Mouse (Mus musculus): Measurements from ENCODE around the gene Ier5. TPM values are rescaled to one million over a fixed set of nuclear protein-coding genes. Genes with fewer than 3 reads are reported as not detected.

Ier5 gene
- polyA plus RNA-seq, 1 experiment from 2014 or later: 9.4 TPM

- Histone ChIP-seq H3K4me2 (replicated peaks) (peak overlapping the region; percentile 86), H3K27ac (peak overlapping the region; percentile 88), H3K36me3 (0 out of 2 replicates have a peak, but pooled peaks cover 3% of the 10 kb centered on the region), H3K9me3 (no peaks in the 10 kb centered on the region), H3K27me3 (no peaks in the 10 kb centered on the region), H3K9ac (replicated peaks) (peak overlapping the region; percentile 100), H3K4me1 (replicated peaks) (peaks cover 39% of the 10 kb centered on the region), H3K4me3 (replicated peaks) (peak overlapping the region; percentile 98)
- 0 out of 2 replicates have a peak, but pooled peaks have one; percentile 9 for ATAC-seq
- WGBS: under 1% methylated on average over 33 of the region's 33 CpGs
Measured at GRCm38 (mm10) chr1:155097931-155098485, 1.4 kb downstream of the Ier5 start.

GRCm38 (mm10) chr1:155097354-155097753 is 2.1 kb downstream of the Ier5 start:
- peaks cover 46% of the 10 kb centered on the region for H3K4me1 ChIP-seq (replicated peaks)
- peak overlapping the region; percentile 98 for H3K4me3 ChIP-seq (replicated peaks)
- 28% methylated on average over 6 of the region's 6 CpGs for WGBS
- H3K27ac ChIP-seq: no peak overlapping the region
- no peaks in the 10 kb centered on the region for H3K27me3 ChIP-seq
- H3K4me2 ChIP-seq (replicated peaks): peak overlapping the region; percentile 86
- H3K9ac ChIP-seq (replicated peaks): peak overlapping the region; percentile 100
- no peak for ATAC-seq
- H3K9me3 ChIP-seq: no peaks in the 10 kb centered on the region
- 0 out of 2 replicates have a peak, but pooled peaks cover 3% of the 10 kb centered on the region for H3K36me3 ChIP-seq

GRCm38 (mm10) chr1:155096620-155097261 is 2.7 kb downstream of the Ier5 start:
- ATAC-seq: no peak
- WGBS: 84% methylated on average over 4 of the region's 4 CpGs
- Histone ChIP-seq H3K9me3 (no peaks in the 10 kb centered on the region), H3K27ac (no peak overlapping the region), H3K4me2 (replicated peaks) (peak overlapping the region; percentile 86), H3K4me3 (replicated peaks) (peak overlapping the region; percentile 98), H3K36me3 (0 out of 2 replicates have a peak, but pooled peaks cover 3% of the 10 kb centered on the region), H3K9ac (replicated peaks) (no peak overlapping the region), H3K4me1 (replicated peaks) (peaks cover 52% of the 10 kb centered on the region), H3K27me3 (no peaks in the 10 kb centered on the region)

GRCm38 (mm10) chr1:155093971-155094707 is 5.3 kb downstream of the Ier5 start:
- H3K4me1 ChIP-seq (replicated peaks): peaks cover 58% of the 10 kb centered on the region
- 0 out of 2 replicates have a peak overlapping the region, but pooled peaks have one; percentile 25 for H3K27ac ChIP-seq
- ATAC-seq: no peak
- 47% methylated on average over 9 of the region's 9 CpGs for WGBS
- no peak overlapping the region for H3K4me3 ChIP-seq (replicated peaks)
- H3K4me2 ChIP-seq (replicated peaks): no peak overlapping the region
- no peaks in the 10 kb centered on the region for H3K27me3 ChIP-seq
- no peak overlapping the region for H3K9ac ChIP-seq (replicated peaks)
- 0 out of 2 replicates have a peak, but pooled peaks cover 3% of the 10 kb centered on the region for H3K36me3 ChIP-seq
- no peaks in the 10 kb centered on the region for H3K9me3 ChIP-seq

- Histone ChIP-seq H3K4me1 (replicated peaks) (peaks cover 58% of the 10 kb centered on the region), H3K4me2 (replicated peaks) (no peak overlapping the region), H3K9me3 (no peaks in the 10 kb centered on the region), H3K27ac (0 out of 2 replicates have a peak overlapping the region, but pooled peaks have one; percentile 25), H3K27me3 (no peaks in the 10 kb centered on the region), H3K36me3 (0 out of 2 replicates have a peak, but pooled peaks cover 3% of the 10 kb centered on the region), H3K4me3 (replicated peaks) (no peak overlapping the region), H3K9ac (replicated peaks) (no peak overlapping the region)
- ATAC-seq: peak; percentile 44
- WGBS: 27% methylated on average over 4 of the region's 4 CpGs
Measured at GRCm38 (mm10) chr1:155093145-155093791, 6.2 kb downstream of the Ier5 start.

- Histone ChIP-seq H3K9ac (replicated peaks) (no peak overlapping the region; the same call in 1 of the 2 replicates), H3K36me3 (0 out of 2 replicates have a peak, but pooled peaks cover 3% of the 10 kb centered on the region), H3K27me3 (no peaks in the 10 kb centered on the region), H3K4me1 (replicated peaks) (peaks cover 51% of the 10 kb centered on the region), H3K4me2 (replicated peaks) (no peak overlapping the region), H3K27ac (peak overlapping the region; percentile 73), H3K4me3 (replicated peaks) (no peak overlapping the region), H3K9me3 (no peaks in the 10 kb centered on the region)
- ATAC-seq: peak; percentile 83
- WGBS: 20% methylated on average over 14 of the region's 14 CpGs
Measured at GRCm38 (mm10) chr1:155091842-155092800, 7.3 kb downstream of the Ier5 start.

GRCm38 (mm10) chr1:155091374-155091841 is 8.0 kb downstream of the Ier5 start:
- H3K4me3 ChIP-seq (replicated peaks): no peak overlapping the region
- peaks cover 51% of the 10 kb centered on the region for H3K4me1 ChIP-seq (replicated peaks)
- H3K27me3 ChIP-seq: no peaks in the 10 kb centered on the region
- H3K9ac ChIP-seq (replicated peaks): no peak overlapping the region
- ATAC-seq: no peak
- H3K36me3 ChIP-seq: 0 out of 2 replicates have a peak, but pooled peaks cover 3% of the 10 kb centered on the region
- no peak overlapping the region for H3K4me2 ChIP-seq (replicated peaks)
- peak overlapping the region; percentile 26; the same call in 1 of the 2 replicates for H3K27ac ChIP-seq
- no peaks in the 10 kb centered on the region for H3K9me3 ChIP-seq
- 81% methylated on average over 7 of the region's 7 CpGs for WGBS

- H3K36me3 ChIP-seq: 0 out of 2 replicates have a peak, but pooled peaks cover 3% of the 10 kb centered on the region
- no peaks in the 10 kb centered on the region for H3K9me3 ChIP-seq
- H3K4me3 ChIP-seq (replicated peaks): no peak overlapping the region
- ATAC-seq: no peak
- H3K4me1 ChIP-seq (replicated peaks): peaks cover 53% of the 10 kb centered on the region
- H3K27me3 ChIP-seq: no peaks in the 10 kb centered on the region
- no peak overlapping the region for H3K4me2 ChIP-seq (replicated peaks)
- no peak overlapping the region for H3K9ac ChIP-seq (replicated peaks)
- H3K27ac ChIP-seq: no peak overlapping the region
- WGBS: 88% methylated on average over 1 of the region's 1 CpGs
Measured at GRCm38 (mm10) chr1:155090736-155091135, 8.7 kb downstream of the Ier5 start.

- Histone ChIP-seq H3K4me1 (replicated peaks) (peaks cover 54% of the 10 kb centered on the region), H3K36me3 (no peaks in the 10 kb centered on the region), H3K27me3 (no peaks in the 10 kb centered on the region), H3K9ac (replicated peaks) (no peak overlapping the region), H3K4me2 (replicated peaks) (no peak overlapping the region), H3K27ac (no peak overlapping the region), H3K4me3 (replicated peaks) (no peak overlapping the region), H3K9me3 (no peaks in the 10 kb centered on the region)
- ATAC-seq: no peak
- 94% methylated on average over 7 of the region's 7 CpGs for WGBS
Measured at GRCm38 (mm10) chr1:155090327-155090726, 9.1 kb downstream of the Ier5 start.

GRCm38 (mm10) chr1:155088847-155089603 is 10.4 kb downstream of the Ier5 start:
- WGBS: 77% methylated on average over 16 of the region's 16 CpGs
- ATAC-seq: no peak
- no peaks in the 10 kb centered on the region for H3K36me3 ChIP-seq
- H3K4me1 ChIP-seq (replicated peaks): peaks cover 66% of the 10 kb centered on the region
- H3K9ac ChIP-seq (replicated peaks): no peak overlapping the region
- H3K4me2 ChIP-seq (replicated peaks): no peak overlapping the region
- H3K9me3 ChIP-seq: no peaks in the 10 kb centered on the region
- H3K4me3 ChIP-seq (replicated peaks): no peak overlapping the region
- no peaks in the 10 kb centered on the region for H3K27me3 ChIP-seq
- no peak overlapping the region for H3K27ac ChIP-seq

Data from midbrain, embryonic 13.5 days (tissue).